Mouse (Mus musculus): ENCODE measurements around the gene Rln3. TPM values are rescaled to one million over a fixed set of nuclear protein-coding genes. Genes with fewer than 3 reads are reported as not detected.

Gene Rln3
- total and polyA plus RNA-seq, 3 experiments = not detected

DNA sequence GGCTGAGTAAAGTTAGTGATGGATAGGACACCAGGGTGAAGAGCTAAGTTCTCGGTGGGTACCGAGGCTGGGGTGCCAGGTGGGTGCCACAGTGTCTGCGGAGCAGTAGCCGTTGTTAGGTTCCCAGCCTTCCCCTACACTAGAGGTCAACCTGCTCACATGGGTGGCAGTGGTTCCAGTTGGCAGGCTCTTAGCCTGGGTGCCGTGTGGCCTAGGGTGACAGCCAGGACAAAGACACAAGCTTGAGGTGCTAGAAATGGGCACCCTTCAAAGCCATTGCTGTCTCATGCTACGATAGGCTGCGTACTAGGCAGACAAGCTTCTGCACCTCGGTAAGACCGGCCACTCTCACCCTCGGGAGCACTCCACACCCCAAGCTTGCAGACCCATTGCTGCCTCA lies 27.5 kb upstream of the Rln3 start:
- no peak for TF ChIP-seq MYC (IDR thresholded peaks at IDR 0.05; ENCODE audit: low read depth, low read length)
- Histone ChIP-seq H3K27me3 (replicated peaks) (no peaks in the 10 kb centered on the region), H3K27ac (ENCODE audit: insufficient read depth, low read depth) (no peak overlapping the region), H3K4me2 (ENCODE audit: insufficient read depth, low read depth, poor library complexity, severe bottlenecking) (no peak overlapping the region), H3K9ac (ENCODE audit: insufficient read depth, low read depth) (no peak overlapping the region), H3K79me2 (replicated peaks; ENCODE audit: control insufficient read depth, extremely low read depth, insufficient read depth, poor library complexity, severe bottlenecking) (peaks cover 14% of the 10 kb centered on the region), H3K4me3 (replicated peaks in 1 of 3; ENCODE audit: low read depth in 2 of 3, low read length in 2 of 3, poor library complexity in 1 of 3) (no peak overlapping the region), H3K36me3 (replicated peaks in 1 of 2; ENCODE audit: control insufficient read depth in 1 of 2, insufficient read depth in 1 of 2, low read length in 1 of 2) (peaks cover 19 to 63% of the 10 kb centered on the region in 2 experiments), H3K9me3 (replicated peaks; ENCODE audit: low read length) (no peaks in the 10 kb centered on the region), H3K4me1 (ENCODE audit: control insufficient read depth in 1 of 2, insufficient read depth in 2 of 2) (peaks cover 16 to 43% of the 10 kb centered on the region in 2 experiments)
- DNase-seq (ENCODE audit: extremely low read depth) = no peak
- dilution Hi-C loops (cut with MboI; ENCODE audit: extremely low pct_ligation_motif_present, extremely low pct_unique_long_range_greater_than_20kb, low sequenced_read_pairs) = no loop called here
- in situ Hi-C loops (cut with MboI; ENCODE audit: low pct_ligation_motif_present, low pct_unique_long_range_greater_than_20kb, low sequenced_read_pairs) = no loop called here

DNA sequence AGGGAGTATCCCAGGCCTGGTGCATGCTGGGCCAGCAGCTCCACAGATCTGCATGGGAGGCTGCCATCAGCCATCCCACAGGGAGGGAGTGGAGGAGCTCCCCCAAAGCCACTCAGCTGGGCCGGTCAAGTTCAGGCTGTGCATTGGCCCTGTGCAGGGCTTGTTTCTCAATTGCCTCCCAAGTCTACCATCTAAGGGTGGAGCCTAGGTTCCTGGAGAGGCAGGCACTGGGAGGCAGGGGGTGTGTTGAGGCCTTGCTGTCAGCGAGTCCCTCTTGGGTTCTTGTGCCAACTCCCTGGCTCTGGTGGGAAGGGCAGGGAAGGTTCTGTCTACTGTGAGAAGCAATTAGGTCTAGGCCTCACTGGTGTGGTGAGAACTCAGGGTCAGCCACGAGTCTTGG lies 27.1 kb upstream of the Rln3 start:
- Histone ChIP-seq H3K9ac (ENCODE audit: insufficient read depth, low read depth) (no peak overlapping the region), H3K9me3 (replicated peaks; ENCODE audit: low read length) (no peaks in the 10 kb centered on the region), H3K36me3 (replicated peaks in 1 of 2; ENCODE audit: control insufficient read depth in 1 of 2, insufficient read depth in 1 of 2, low read length in 1 of 2) (peaks cover 19 to 59% of the 10 kb centered on the region in 2 experiments), H3K4me3 (replicated peaks in 1 of 3; ENCODE audit: low read depth in 2 of 3, low read length in 2 of 3, poor library complexity in 1 of 3) (no peak overlapping the region), H3K4me2 (ENCODE audit: insufficient read depth, low read depth, poor library complexity, severe bottlenecking) (no peak overlapping the region), H3K27me3 (replicated peaks) (no peaks in the 10 kb centered on the region), H3K79me2 (replicated peaks; ENCODE audit: control insufficient read depth, extremely low read depth, insufficient read depth, poor library complexity, severe bottlenecking) (peaks cover 14% of the 10 kb centered on the region), H3K27ac (ENCODE audit: insufficient read depth, low read depth) (no peak overlapping the region), H3K4me1 (ENCODE audit: control insufficient read depth in 1 of 2, insufficient read depth in 2 of 2) (peaks cover 16 to 43% of the 10 kb centered on the region in 2 experiments)
- dilution Hi-C loops (cut with MboI; ENCODE audit: extremely low pct_ligation_motif_present, extremely low pct_unique_long_range_greater_than_20kb, low sequenced_read_pairs) = no loop called here
- in situ Hi-C loops (cut with MboI; ENCODE audit: low pct_ligation_motif_present, low pct_unique_long_range_greater_than_20kb, low sequenced_read_pairs) = no loop called here
- no peak for DNase-seq (ENCODE audit: extremely low read depth)
- TF ChIP-seq BHLHE40 (IDR thresholded peaks at IDR 0.05; ENCODE audit: low read depth, low read length) = no peak
- TF ChIP-seq NRF1 (IDR thresholded peaks at IDR 0.05; ENCODE audit: low read depth, low read length) = no peak
- TF ChIP-seq MAFK (IDR thresholded peaks at IDR 0.05; ENCODE audit: insufficient replicate concordance, low read length) = no peak
- TF ChIP-seq EP300 (IDR thresholded peaks at IDR 0.05; ENCODE audit: low read length) = no peak
- no peak for TF ChIP-seq USF1 (IDR thresholded peaks at IDR 0.05; ENCODE audit: low read depth, low read length)
- TF ChIP-seq TCF12 (IDR thresholded peaks at IDR 0.05; ENCODE audit: low read depth, low read length) = no peak
- TF ChIP-seq ETS1 (conservative IDR thresholded peaks at IDR 0.05; ENCODE audit: low read depth, low read length) = no peak
- TF ChIP-seq GABPA (IDR thresholded peaks at IDR 0.05; ENCODE audit: insufficient replicate concordance, low read depth, low read length) = no peak
- no peak for TF ChIP-seq CTCF (conservative IDR thresholded peaks at IDR 0.05 in 1 of 2, IDR thresholded peaks at IDR 0.05 in 1 of 2; ENCODE audit: low read depth in 2 of 2, low read length in 2 of 2)
- TF ChIP-seq MXI1 (IDR thresholded peaks at IDR 0.05; ENCODE audit: low read depth, low read length) = no peak
- TF ChIP-seq RAD21 (IDR thresholded peaks at IDR 0.05; ENCODE audit: low read depth, low read length) = no peak
- TF ChIP-seq UBTF (IDR thresholded peaks at IDR 0.05; ENCODE audit: low read depth, low read length) = no peak
- no peak for TF ChIP-seq MEF2A (IDR thresholded peaks at IDR 0.05; ENCODE audit: borderline replicate concordance, low read depth, low read length)
- no peak for TF ChIP-seq HCFC1 (IDR thresholded peaks at IDR 0.05; ENCODE audit: low read depth, low read length)
- TF ChIP-seq RCOR1 (conservative IDR thresholded peaks at IDR 0.05; ENCODE audit: low read depth, low read length) = no peak
- no peak for TF ChIP-seq IRF4 (IDR thresholded peaks at IDR 0.05; ENCODE audit: low read depth, low read length)
